Mouse (Mus musculus) small intestine, adult 2 months (tissue): ENCODE measurements around the gene Kazald1. TPM values are rescaled to one million over a fixed set of nuclear protein-coding genes. Genes with fewer than 3 reads are reported as not detected.

Experiments
- H3K27ac ChIP-seq: fragments of 200-500 bp; 2 replicates; pipeline ENCODE4 v1.5.1; 2012; ENCODE audit warnings: low read depth, low read length, control low read depth, inconsistent platforms; ENCODE audit not compliant: insufficient read depth
- H3K27me3 ChIP-seq: fragments of 200-500 bp; 2 replicates; pipeline ENCODE4 v1.6.1; 2012; ENCODE audit warnings: mild to moderate bottlenecking, moderate library complexity, low read length, inconsistent platforms; ENCODE audit not compliant: control insufficient read depth, insufficient read depth
- H3K36me3 ChIP-seq: fragments of 200-500 bp; 2 replicates; pipeline ENCODE4 v1.6.1; 2012; ENCODE audit warnings: mild to moderate bottlenecking, low read length, control low read depth, inconsistent platforms; ENCODE audit not compliant: control insufficient read depth, insufficient read depth
- H3K4me1 ChIP-seq: fragments of 200-500 bp; 2 replicates; pipeline ENCODE4 v1.6.1; 2012; ENCODE audit warnings: low read length, inconsistent platforms, mixed read lengths; ENCODE audit not compliant: control insufficient read depth, insufficient read depth, insufficient read length
- H3K4me3 ChIP-seq: fragments of 200-500 bp; 2 replicates; pipeline ENCODE4 v1.5.1; 2012; ENCODE audit warnings: low read depth, mild to moderate bottlenecking, control low read depth, inconsistent platforms, low read length, moderate library complexity
- CTCF ChIP-seq: fragments of 200-500 bp; IDR thresholded peaks from 2 replicates; pipeline ENCODE4 v1.5.1; 2012; ENCODE audit warnings: low read depth, mild to moderate bottlenecking, control low read depth, inconsistent platforms, low read length, moderate library complexity, mixed read lengths; ENCODE audit not compliant: insufficient replicate concordance, insufficient read length; ENCODE audit errors: extremely low read depth
- POLR2A ChIP-seq: fragments of 200-500 bp; IDR thresholded peaks from 2 replicates; pipeline ENCODE4 v1.6.1; 2012; ENCODE audit warnings: low read depth, mild to moderate bottlenecking, control low read depth, inconsistent platforms, low read length, moderate library complexity
- WGBS: fragments of 180-500 bp; shearing (Covaris S2); methylation state at CpG from one replicate; pipeline ENCODE4 v1.1.7; 2018; 5-methylcytosine and 5-hydroxymethylcytosine counted together
- polyA plus RNA-seq: library from polyadenylated mRNA; depleted of rRNA; stranded (reverse); fragments of >200 nt; gene quantifications from 2 replicates; pipeline ENCODE4 v1.2.3, GENCODE M21; 2012

The Kazald1 gene
- polyA plus RNA-seq, 1 experiment, result 2.2 TPM

- peak overlapping the region; percentile 71 for H3K4me3 ChIP-seq
- TF ChIP-seq POLR2A (no peak), CTCF (peak; percentile 89)
- H3K27ac ChIP-seq, result no peak overlapping the region
- H3K4me1 ChIP-seq, result peaks cover 6% of the 10 kb centered on the region
- peaks cover 19% of the 10 kb centered on the region for H3K27me3 ChIP-seq
- 7% methylated on average over 20 of the region's 20 CpGs for WGBS
- no peaks in the 10 kb centered on the region for H3K36me3 ChIP-seq
Measured at GRCm38 (mm10) chr19:45073871-45074542, 1.0 kb upstream of the Kazald1 start.

DNA sequence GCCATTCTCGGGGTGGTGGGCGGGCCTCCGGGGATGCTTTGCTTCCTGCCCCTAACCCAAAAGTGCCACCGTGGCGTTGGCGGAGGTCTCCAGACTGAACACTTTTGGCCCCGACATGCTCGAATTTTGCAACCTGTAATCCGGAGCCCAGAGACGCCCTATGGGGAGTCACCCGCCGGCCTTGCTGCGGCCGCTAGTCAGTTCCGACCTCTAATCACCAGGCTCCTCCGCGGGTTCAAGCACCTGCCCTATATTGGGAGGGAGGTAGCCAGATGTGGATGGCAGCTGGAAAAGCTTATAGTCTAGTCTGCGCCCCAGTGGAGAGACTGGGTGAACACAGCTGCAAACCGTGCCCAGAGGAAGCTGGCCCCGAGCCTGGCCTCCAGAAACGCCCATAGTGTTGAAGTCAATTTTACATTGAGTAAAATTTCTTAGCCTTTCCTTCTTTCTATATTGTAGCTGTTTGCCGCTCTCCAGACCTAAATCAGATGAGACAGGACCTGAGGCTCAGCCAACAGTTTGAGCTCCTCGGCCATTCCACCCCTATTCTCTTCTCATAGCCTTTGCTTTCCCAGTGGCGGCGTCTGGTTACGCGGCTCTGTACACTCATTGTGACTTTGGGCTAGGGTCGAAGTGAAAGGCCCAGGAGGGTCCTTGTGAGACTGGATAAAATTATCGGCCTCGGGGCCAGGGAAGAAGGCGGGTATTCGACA lies 438 bp downstream of the Kazald1 start:
- WGBS, result under 1% methylated on average over 32 of the region's 32 CpGs
- Histone ChIP-seq H3K4me1 (peaks cover 10% of the 10 kb centered on the region), H3K4me3 (peak overlapping the region; percentile 71), H3K27me3 (peaks cover 27% of the 10 kb centered on the region), H3K36me3 (no peaks in the 10 kb centered on the region), H3K27ac (peak overlapping the region; percentile 36; the same call in 1 of the 2 replicates)
- TF ChIP-seq CTCF (peak; percentile 11; the same call in 1 of the 2 replicates), POLR2A (no peak)

DNA sequence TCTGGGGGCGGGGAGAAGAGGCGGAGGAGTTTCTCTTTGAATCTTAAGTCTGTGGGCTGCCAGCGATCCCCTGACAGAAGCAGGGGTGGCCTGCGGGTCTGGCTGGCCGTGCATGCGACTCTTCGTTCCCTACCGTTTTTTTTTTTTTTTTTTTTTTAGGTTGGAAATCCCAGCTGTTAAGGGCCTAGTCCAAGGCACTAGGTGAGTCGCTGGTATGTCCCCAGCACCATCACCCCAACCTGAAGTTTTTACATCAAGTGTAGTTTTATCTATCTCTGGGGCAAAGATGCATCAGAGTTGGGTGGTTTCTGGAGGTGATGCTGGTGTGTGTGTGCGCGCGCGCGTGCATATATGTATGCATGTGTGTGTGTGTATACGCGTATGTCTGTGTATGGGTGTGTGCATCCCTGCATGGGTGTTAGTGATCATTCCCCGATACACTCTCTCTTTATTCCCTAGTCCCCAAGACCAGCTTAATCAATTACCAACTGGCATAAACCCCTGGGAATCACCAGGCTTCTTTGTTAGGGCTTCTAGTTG lies 1.1 kb downstream of the Kazald1 start:
- Histone ChIP-seq H3K4me1 (peaks cover 12% of the 10 kb centered on the region), H3K4me3 (peak overlapping the region; percentile 71)
- TF ChIP-seq CTCF, result no peak
- no peak for TF ChIP-seq POLR2A

DNA sequence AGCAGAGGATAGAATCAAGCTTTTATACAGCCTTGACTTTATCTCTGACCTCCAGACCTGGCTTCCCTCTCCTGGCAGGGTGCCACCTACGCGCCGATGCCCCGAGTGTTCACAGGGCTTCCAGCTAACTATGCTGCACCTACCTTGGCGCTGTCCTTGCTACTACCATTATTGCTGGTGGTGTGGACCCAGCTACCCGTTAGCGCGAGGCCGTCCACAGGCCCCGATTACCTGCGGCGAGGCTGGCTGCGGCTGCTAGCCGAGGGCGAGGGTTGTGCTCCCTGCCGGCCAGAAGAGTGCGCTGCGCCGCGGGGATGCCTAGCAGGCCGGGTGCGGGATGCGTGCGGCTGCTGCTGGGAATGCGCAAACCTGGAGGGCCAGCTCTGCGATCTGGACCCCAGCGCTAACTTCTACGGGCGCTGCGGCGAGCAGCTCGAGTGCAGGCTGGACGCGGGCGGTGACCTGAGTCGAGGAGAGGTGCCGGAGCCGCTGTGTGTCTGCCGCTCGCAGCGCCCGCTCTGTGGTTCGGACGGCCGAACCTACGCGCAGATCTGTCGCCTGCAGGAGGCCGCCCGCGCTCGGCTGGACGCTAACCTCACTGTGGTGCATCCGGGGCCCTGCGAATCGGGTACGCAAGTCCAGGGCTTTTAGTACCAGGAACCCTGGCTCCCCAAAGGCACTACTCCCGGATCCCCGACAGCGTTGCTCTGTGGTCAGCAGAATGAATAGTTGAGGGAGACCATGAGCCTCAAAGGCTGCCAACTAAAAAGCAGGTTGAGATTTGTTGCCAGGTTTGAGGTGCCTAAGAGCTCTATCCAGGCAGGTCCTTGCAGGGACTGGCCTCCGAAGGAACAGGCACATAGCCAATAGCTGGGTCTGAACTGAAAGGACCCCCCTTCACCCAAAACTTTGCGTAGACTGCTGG lies 1.8 kb downstream of the Kazald1 start:
- under 1% methylated on average over 62 of the region's 62 CpGs for WGBS
- no peak for TF ChIP-seq POLR2A
- peak; percentile 30; the same call in 1 of the 2 replicates for TF ChIP-seq CTCF
- Histone ChIP-seq H3K27me3 (peaks cover 38% of the 10 kb centered on the region), H3K4me3 (peak overlapping the region; percentile 60), H3K27ac (no peak overlapping the region), H3K36me3 (no peaks in the 10 kb centered on the region), H3K4me1 (peaks cover 12% of the 10 kb centered on the region)

More for the DNA sequence above, 1.1 kb downstream of the Kazald1 start:
- Histone ChIP-seq H3K36me3 (no peaks in the 10 kb centered on the region), H3K27ac (no peak overlapping the region), H3K27me3 (peaks cover 34% of the 10 kb centered on the region)
- 18% methylated on average over 17 of the region's 17 CpGs for WGBS

DNA sequence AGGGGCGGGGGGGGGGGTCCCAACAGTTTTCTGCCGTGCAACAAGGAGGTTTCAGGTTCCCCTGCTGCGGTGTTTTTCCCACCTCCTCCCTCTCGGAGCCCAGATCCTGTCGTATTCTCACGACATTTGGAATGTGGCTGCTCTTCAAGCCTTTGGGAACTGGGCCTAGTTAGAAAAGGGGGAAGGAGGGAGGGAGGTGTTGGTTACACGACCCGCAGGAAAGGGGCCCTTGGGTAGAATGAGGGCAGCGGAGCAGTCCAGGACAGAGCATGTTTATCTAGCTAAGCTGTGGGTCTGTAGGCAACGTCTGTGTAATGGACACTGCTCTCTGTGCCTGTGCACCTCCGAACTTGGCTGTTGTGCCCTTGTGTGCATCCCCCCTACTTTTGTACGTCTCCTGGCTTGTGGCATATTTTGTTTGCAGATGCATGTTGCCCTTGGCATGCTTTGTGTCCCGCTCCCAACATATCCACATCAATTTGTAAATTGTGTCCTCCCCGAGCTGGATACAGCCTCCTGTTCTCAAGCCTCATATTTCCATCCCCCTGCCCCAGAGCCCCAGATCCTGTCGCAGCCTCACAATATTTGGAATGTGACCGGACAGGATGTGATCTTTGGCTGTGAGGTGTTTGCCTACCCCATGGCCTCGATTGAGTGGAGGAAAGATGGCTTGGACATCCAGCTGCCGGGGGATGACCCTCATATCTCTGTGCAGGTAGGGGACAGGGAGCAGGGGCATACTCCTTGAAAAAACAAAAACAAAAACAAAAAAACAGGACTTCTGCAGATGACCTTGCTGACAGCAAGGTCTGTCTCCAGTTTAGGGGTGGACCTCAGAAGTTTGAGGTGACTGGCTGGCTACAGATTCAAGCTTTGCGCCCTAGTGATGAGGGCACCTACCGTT lies 3.0 kb downstream of the Kazald1 start:
- 18% methylated on average over 20 of the region's 20 CpGs for WGBS
- peaks cover 12% of the 10 kb centered on the region for H3K4me1 ChIP-seq
- no peak for TF ChIP-seq POLR2A
- TF ChIP-seq CTCF, result no peak

More for the DNA sequence above, 3.0 kb downstream of the Kazald1 start:
- H3K36me3 ChIP-seq, result no peaks in the 10 kb centered on the region
- no peak overlapping the region for H3K4me3 ChIP-seq
- no peak overlapping the region for H3K27ac ChIP-seq
- H3K27me3 ChIP-seq, result peaks cover 38% of the 10 kb centered on the region
